Mouse (Mus musculus) thymus, postnatal 36 days (tissue): ENCODE measurements around the gene Ndnf.

Source experiments
- DNase-seq, 2 experiments: peaks; one replicate each; pipeline ENCODE4 v3.0.0; 2022; ENCODE audit warnings: mixed read lengths in 2 of 2

The Ndnf gene

GRCm38 (mm10) chr6:65759174-65759573, 87.8 kb downstream of the Ndnf start:
- DNase-seq, result no peak

GRCm38 (mm10) chr6:65760073-65760472, 88.7 kb downstream of the Ndnf start:
- DNase-seq, result no peak
